Mouse (Mus musculus): ENCODE data around the gene Scube3. TPM values are rescaled to one million over a fixed set of nuclear protein-coding genes. Genes with fewer than 3 reads are reported as not detected.
A peak's percentile ranks its signal among the peaks of the same experiment; 100 is the strongest.
"Not testable (repeated sequence)": the region's sequence is repeated elsewhere in the genome, so short reads cannot be mapped to it uniquely, and the experiment has no call there.

The Scube3 gene
- polyA plus RNA-seq, 1 experiment from 2014 or later, result 7.3 TPM

- no peak overlapping the region for H3K4me2 ChIP-seq (replicated peaks)
- H3K36me3 ChIP-seq, result no peaks in the 10 kb centered on the region
- no peak overlapping the region for H3K9ac ChIP-seq
- no peak overlapping the region for H3K4me3 ChIP-seq
- H3K27ac ChIP-seq, result no peak overlapping the region
- ATAC-seq (ENCODE audit: low FRiP score, low read depth), result no peak
- 84% methylated on average over 6 of the region's 6 CpGs for WGBS
- peaks cover 6% of the 10 kb centered on the region; the same call in 1 of the 2 replicates for H3K4me1 ChIP-seq
- no peaks in the 10 kb centered on the region; the same call in 1 of the 2 replicates for H3K27me3 ChIP-seq (replicated peaks)
- no peaks in the 10 kb centered on the region for H3K9me3 ChIP-seq
Measured at GRCm38 (mm10) chr17:28211921-28212341, 70.0 kb downstream of the Scube3 start.

- Histone ChIP-seq H3K4me1 (peaks cover 7% of the 10 kb centered on the region), H3K9ac (no peak overlapping the region), H3K4me2 (replicated peaks) (no peak overlapping the region), H3K4me3 (no peak overlapping the region), H3K9me3 (no peaks in the 10 kb centered on the region), H3K36me3 (no peaks in the 10 kb centered on the region), H3K27me3 (replicated peaks) (no peaks in the 10 kb centered on the region; the same call in 1 of the 2 replicates), H3K27ac (no peak overlapping the region)
- ATAC-seq (ENCODE audit: low FRiP score, low read depth), result no peak
- 77% methylated on average over 9 of the region's 9 CpGs for WGBS
Measured at GRCm38 (mm10) chr17:28212391-28212790, 70.5 kb downstream of the Scube3 start.

- no peaks in the 10 kb centered on the region for H3K9me3 ChIP-seq
- no peak for ATAC-seq (ENCODE audit: low FRiP score, low read depth)
- peaks cover 3% of the 10 kb centered on the region; the same call in 1 of the 2 replicates for H3K4me1 ChIP-seq
- no peak overlapping the region for H3K4me3 ChIP-seq
- WGBS, result 30% methylated on average over 4 of the region's 4 CpGs
- no peak overlapping the region for H3K9ac ChIP-seq
- no peaks in the 10 kb centered on the region for H3K36me3 ChIP-seq
- no peak overlapping the region for H3K4me2 ChIP-seq (replicated peaks)
- no peak overlapping the region for H3K27ac ChIP-seq
- no peaks in the 10 kb centered on the region for H3K27me3 ChIP-seq (replicated peaks)
Measured at GRCm38 (mm10) chr17:28213236-28213635, 71.3 kb downstream of the Scube3 start.

GRCm38 (mm10) chr17:28216791-28217190, 74.8 kb downstream of the Scube3 start:
- no peak overlapping the region for H3K9ac ChIP-seq
- no peak for ATAC-seq (ENCODE audit: low FRiP score, low read depth)
- 93% methylated on average over 9 of the region's 9 CpGs for WGBS
- H3K27me3 ChIP-seq (replicated peaks), result no peaks in the 10 kb centered on the region
- no peak overlapping the region for H3K4me3 ChIP-seq
- no peaks in the 10 kb centered on the region for H3K36me3 ChIP-seq
- no peak overlapping the region for H3K4me2 ChIP-seq (replicated peaks)
- H3K9me3 ChIP-seq, result no peaks in the 10 kb centered on the region
- H3K4me1 ChIP-seq, result peaks cover 3% of the 10 kb centered on the region; the same call in 1 of the 2 replicates
- H3K27ac ChIP-seq, result no peak overlapping the region

GRCm38 (mm10) chr17:28217721-28218649, 76.0 kb downstream of the Scube3 start:
- ATAC-seq (ENCODE audit: low FRiP score, low read depth), result no peak
- Histone ChIP-seq H3K4me2 (replicated peaks) (peak overlapping the region; percentile 38), H3K9me3 (no peaks in the 10 kb centered on the region), H3K27ac (no peak overlapping the region), H3K4me3 (no peak overlapping the region), H3K4me1 (peaks cover 3% of the 10 kb centered on the region; the same call in 1 of the 2 replicates), H3K36me3 (no peaks in the 10 kb centered on the region), H3K27me3 (replicated peaks) (no peaks in the 10 kb centered on the region), H3K9ac (no peak overlapping the region)
- WGBS, result 23% methylated on average over 23 of the region's 23 CpGs

- not testable (repeated sequence) for ATAC-seq (ENCODE audit: low FRiP score, low read depth); H3K9me3 ChIP-seq; H3K4me3 ChIP-seq; H3K9ac ChIP-seq; H3K27ac ChIP-seq; H3K4me2 ChIP-seq (replicated peaks); H3K36me3 ChIP-seq; H3K27me3 ChIP-seq (replicated peaks)
- H3K4me1 ChIP-seq, result peaks cover 16% of the 10 kb centered on the region
- 92% methylated on average over 10 of the region's 10 CpGs for WGBS
Measured at GRCm38 (mm10) chr17:28222463-28222862, 80.5 kb downstream of the Scube3 start.

GRCm38 (mm10) chr17:28223561-28224391, 81.8 kb downstream of the Scube3 start:
- H3K27me3 ChIP-seq (replicated peaks), result 0 out of 2 replicates have a peak, but pooled peaks cover 3% of the 10 kb centered on the region
- peak overlapping the region; percentile 95 for H3K4me2 ChIP-seq (replicated peaks)
- H3K27ac ChIP-seq, result peak overlapping the region; percentile 68; the same call in 1 of the 2 replicates
- ATAC-seq (ENCODE audit: low FRiP score, low read depth), result peak; percentile 80
- H3K36me3 ChIP-seq, result no peaks in the 10 kb centered on the region
- H3K4me3 ChIP-seq, result peak overlapping the region; percentile 50
- H3K4me1 ChIP-seq, result peaks cover 15% of the 10 kb centered on the region
- peak overlapping the region; percentile 77 for H3K9ac ChIP-seq
- WGBS, result 1% methylated on average over 46 of the region's 46 CpGs
- H3K9me3 ChIP-seq, result no peaks in the 10 kb centered on the region

Other genes starting within 250 kb of the Scube3 start
- 84.6 and 93.6 TPM in 2 replicates for gene Anks1, start 232.8 kb upstream of the Scube3 start, polyA plus RNA-seq (2016; fragmentation: Nextera tagmentation; extraction: Ambion mirVana)
- gene Taf11, start 232.3 kb upstream of the Scube3 start, polyA plus RNA-seq (2016; fragmentation: Nextera tagmentation; extraction: Ambion mirVana), result 83.8 and 96.5 TPM in 2 replicates
- 1.3 and 1.4 TPM in 2 replicates for gene Tcp11, start 61.5 kb upstream of the Scube3 start, polyA plus RNA-seq (2016; fragmentation: Nextera tagmentation; extraction: Ambion mirVana)
- 45.0 and 53.9 TPM in 2 replicates for gene Zfp523, start 35.0 kb downstream of the Scube3 start, polyA plus RNA-seq (2016; fragmentation: Nextera tagmentation; extraction: Ambion mirVana)
- gene Def6, start 65.6 kb downstream of the Scube3 start, polyA plus RNA-seq (2016; fragmentation: Nextera tagmentation; extraction: Ambion mirVana), result 4.4 and 5.3 TPM in 2 replicates
- 2.2 and 2.3 TPM in 2 replicates for gene Ppard, start 90.6 kb downstream of the Scube3 start, polyA plus RNA-seq (2016; fragmentation: Nextera tagmentation; extraction: Ambion mirVana)
- 31.0 and 31.2 TPM in 2 replicates for gene Fance, start 171.4 kb downstream of the Scube3 start, polyA plus RNA-seq (2016; fragmentation: Nextera tagmentation; extraction: Ambion mirVana)
- 341 and 353 TPM in 2 replicates for gene Rpl10a, start 186.3 kb downstream of the Scube3 start, polyA plus RNA-seq (2016; fragmentation: Nextera tagmentation; extraction: Ambion mirVana)
- gene Tead3, start 208.7 kb downstream of the Scube3 start, polyA plus RNA-seq (2016; fragmentation: Nextera tagmentation; extraction: Ambion mirVana), result 3.5 and 4.8 TPM in 2 replicates
- gene Tulp1, start 223.1 kb downstream of the Scube3 start, polyA plus RNA-seq (2016; fragmentation: Nextera tagmentation; extraction: Ambion mirVana), result 3.0 and 5.1 TPM in 2 replicates